Mouse (Mus musculus): ENCODE measurements at regions not wholly inside any gene's neighbourhood (a gene's known extent, or its start where the extent isn't known, plus 50 kb on each side); places are given as distances from the start of the nearest gene placed in this dataset.

DNA sequence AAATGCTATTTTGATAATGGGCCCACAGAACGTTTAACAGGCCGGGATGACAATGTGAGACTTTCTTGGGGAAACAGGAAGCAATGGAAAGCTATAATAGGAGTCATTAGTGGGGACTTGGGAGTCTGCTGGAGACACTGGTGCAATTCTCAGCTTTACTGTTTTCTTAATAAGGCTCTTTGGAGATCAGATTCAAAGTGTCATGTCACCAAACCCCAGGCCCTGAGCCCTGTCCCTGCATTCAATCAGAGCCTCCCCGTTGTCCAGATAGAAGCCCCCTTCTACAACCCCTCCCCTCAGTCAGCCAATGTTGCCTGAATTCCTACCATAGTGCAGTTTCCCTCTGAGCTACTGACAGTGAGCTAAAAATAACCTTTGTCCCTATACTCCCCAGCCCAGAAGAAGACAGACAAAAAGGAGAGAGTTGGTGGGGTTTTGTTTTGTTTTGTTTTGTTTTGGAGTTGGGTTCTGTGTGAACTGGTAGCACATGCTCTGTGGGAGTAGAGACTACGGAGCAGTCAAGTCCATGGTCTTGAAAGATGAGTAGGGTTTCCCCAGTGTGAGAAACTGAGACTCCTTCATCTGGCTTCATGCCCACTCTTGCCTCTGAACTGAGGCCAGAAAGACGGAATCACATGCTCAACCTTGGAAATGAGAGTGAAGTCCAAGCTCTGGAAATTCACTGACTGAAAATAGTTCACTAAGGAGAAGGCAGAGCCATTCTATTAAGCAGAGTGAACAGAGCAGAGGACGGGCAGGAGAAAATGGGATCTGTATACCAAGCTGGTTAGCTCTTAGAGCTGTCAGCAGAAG lies 267.3 kb downstream of the Gm826 start:
- no peak for DNase-seq (ENCODE audit: low read depth, low spot score)

DNA sequence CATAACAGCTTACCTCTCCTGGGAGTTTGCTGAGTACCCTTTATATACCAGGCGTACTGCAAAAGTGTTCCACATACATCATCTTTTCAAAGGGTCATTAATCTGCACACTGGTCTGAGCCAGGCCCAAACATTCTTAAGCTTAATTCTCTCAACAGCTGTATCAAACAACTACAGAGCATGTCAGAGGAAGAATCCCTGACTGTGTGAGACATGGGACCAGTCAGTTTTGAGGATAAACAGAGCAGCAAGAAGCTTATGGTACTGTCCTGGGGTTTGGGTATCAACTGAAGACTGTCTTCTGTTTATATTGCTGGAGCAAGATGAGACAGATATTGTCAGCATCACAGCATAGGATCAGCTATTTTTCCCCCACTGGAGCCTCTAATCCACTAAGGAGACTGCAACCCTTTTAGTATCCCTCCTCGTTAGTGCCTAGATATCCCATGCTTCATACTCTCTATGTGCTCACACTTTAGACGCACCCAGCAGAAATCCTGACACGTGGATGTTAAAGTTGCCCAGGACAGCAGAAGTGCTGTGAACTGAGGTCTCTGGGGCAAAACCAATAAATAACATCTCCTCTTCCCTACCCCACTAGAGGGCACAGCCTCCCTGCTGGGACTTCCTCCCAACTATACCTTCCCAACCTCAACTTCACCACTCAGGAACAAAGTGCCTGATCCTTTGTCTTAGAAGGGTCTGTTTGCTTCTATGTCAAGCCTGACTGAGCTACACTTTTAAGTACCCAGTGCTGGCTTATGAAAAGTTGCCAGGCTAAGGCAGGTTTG lies 271.6 kb downstream of the Gm826 start:
- DNase-seq (ENCODE audit: low read depth, low spot score): no peak

DNA sequence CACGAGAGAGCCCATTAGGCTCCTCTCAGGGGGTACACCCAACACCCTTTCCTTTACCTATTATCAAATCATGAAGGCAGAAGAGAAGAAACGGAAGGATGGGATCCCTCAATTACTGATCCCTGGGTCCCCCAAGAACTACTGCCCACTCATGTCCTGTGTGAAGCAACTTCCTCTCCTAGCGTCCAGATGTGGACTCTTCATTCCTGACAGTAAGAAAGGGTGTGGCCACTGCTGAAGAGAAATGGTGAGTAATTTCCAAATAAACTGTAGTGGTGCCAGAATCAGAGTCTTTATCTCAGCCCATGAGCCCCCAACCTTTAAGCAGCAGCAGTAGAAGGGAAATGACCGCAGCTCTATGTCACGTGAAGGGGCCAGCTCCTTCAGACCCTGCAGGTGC lies 273.9 kb downstream of the Gm826 start:
- DNase-seq (ENCODE audit: low read depth, low spot score): no peak

DNA sequence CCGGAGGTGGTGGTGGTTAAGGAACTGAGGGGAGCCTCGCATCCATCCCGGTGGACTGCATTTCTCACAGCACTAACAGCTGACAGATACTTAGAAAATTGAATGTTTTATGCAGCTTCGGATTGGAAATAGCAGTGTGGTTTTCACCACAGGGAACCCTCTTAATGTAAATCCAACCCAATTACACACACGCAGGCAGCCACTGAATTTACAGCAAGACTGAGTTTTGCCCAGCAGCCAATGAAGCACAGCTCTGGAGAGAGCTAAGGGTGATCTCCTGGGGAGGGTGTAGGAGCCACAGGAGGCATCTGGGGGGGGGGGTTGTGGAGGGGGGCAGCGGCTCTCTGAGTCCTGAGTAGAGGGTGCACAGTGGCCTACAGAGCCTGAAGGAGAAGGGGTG lies 276.8 kb downstream of the Gm826 start:
- no peak for DNase-seq (ENCODE audit: low read depth, low spot score)

DNA sequence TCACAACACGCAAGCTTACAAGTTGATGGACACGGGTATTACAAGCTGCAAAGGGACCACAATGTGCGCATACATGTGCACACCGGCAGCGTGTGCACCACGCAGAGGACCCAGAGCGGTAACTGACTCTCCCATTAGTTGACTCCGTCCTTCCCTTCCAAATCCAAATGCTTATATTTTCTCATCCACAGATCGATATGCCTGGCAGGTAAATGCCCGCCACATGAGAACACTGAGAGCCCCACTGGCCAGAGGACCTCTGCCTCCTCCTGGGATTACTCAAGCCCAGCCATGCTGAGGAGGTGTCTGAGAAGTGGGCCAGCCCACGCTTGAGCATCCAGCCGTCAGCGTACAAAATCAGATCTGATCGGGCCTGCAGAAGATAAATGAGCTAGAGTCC lies 279.6 kb downstream of the Gm826 start:
- DNase-seq (ENCODE audit: low read depth, low spot score): no peak

DNA sequence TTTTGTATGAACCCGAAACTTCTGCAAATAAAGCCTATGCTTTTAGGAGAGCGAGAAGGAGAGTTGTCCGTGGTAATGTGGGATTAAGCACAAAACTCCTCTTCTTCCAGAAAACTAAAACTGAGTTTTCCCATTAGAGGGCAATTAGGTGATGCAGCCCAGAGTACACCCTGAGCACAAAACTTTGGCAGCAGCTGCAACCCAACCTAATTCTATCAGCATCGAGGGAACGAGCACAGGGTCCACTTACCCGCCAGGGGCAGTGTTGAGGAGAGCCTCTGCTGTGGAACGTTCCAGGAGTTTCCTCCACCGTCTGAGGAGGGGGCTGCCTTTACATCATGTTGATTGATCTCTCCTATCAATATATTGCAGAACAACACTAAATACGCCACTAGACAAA lies 285.7 kb downstream of the Gm826 start:
- DNase-seq (ENCODE audit: low read depth, low spot score): no peak

GRCm38 (mm10) chr2:160046881-160047543 lies 286.9 kb downstream of the Gm826 start:
- no peak for DNase-seq (ENCODE audit: low read depth, low spot score)

GRCm38 (mm10) chr2:160044591-160044990 lies 289.4 kb downstream of the Gm826 start:
- DNase-seq (ENCODE audit: low read depth, low spot score): no peak

DNA sequence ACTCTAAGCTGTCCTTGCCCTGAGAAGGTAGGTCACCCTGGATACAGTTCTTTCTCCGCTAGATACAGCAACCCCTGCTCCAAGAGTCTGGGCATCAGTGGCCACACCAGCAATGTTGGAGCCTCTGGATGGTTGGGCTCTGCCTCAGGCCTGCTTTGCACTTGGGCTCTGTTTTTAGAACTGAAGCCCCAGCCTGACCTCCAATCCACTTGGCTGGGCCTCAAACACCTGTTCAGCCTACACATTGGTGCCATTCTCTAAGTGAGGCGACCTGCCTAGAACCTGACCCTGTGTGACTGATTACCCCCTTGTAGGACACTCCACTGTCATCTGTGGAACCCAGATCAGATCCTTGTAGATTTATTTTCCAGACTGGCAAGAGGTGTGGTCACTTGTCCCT lies 289.8 kb downstream of the Gm826 start:
- no peak for DNase-seq (ENCODE audit: low read depth, low spot score)

- no peak for DNase-seq (ENCODE audit: low read depth, low spot score)
Measured at GRCm38 (mm10) chr2:160029432-160029831, 304.5 kb downstream of the Gm826 start.

GRCm38 (mm10) chr2:160028459-160028858 lies 305.5 kb downstream of the Gm826 start:
- DNase-seq (ENCODE audit: low read depth, low spot score): no peak

GRCm38 (mm10) chr2:160025911-160026310 lies 308.1 kb downstream of the Gm826 start:
- no peak for DNase-seq (ENCODE audit: low read depth, low spot score)

DNA sequence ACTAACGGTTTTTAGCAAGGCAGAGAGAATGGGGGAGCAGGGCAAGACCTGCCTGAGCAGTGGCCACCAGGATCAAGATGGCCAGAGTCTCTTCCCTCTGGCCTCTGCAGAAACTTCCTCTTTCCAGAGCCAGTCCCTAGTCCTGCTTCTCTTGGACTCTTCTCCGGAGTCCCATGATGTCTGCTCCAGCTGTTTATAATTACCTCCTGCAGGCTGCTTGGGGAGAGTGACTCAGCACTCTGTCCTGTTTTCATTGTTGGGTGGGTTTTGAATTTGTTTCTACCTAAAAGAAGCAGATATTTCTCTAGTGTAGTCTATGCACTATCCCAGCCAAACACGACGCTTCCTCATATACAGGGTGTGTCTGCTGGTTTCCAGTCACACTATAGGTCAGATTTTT lies 312.4 kb downstream of the Gm826 start:
- DNase-seq (ENCODE audit: low read depth, low spot score): no peak

DNA sequence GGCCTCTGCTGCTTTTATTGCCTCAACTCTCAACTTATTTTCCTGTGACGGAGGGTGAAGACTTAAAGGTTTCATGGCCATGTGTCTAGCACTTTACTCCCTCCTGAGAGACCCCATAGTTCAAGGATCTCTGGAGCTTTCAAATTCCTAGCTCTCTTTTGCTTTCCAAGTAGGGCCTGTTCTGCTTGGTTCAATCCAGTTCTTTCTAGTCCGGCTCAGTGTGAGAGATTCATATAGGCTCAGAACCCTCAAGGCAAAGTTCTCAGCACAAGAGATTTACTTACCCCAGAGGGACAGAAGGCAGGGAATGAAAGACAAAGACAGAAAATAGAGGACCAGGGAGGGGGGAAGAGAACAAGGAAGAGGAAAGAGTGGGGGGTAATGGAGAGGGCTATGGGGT lies 313.1 kb downstream of the Gm826 start:
- DNase-seq (ENCODE audit: low read depth, low spot score): no peak

DNA sequence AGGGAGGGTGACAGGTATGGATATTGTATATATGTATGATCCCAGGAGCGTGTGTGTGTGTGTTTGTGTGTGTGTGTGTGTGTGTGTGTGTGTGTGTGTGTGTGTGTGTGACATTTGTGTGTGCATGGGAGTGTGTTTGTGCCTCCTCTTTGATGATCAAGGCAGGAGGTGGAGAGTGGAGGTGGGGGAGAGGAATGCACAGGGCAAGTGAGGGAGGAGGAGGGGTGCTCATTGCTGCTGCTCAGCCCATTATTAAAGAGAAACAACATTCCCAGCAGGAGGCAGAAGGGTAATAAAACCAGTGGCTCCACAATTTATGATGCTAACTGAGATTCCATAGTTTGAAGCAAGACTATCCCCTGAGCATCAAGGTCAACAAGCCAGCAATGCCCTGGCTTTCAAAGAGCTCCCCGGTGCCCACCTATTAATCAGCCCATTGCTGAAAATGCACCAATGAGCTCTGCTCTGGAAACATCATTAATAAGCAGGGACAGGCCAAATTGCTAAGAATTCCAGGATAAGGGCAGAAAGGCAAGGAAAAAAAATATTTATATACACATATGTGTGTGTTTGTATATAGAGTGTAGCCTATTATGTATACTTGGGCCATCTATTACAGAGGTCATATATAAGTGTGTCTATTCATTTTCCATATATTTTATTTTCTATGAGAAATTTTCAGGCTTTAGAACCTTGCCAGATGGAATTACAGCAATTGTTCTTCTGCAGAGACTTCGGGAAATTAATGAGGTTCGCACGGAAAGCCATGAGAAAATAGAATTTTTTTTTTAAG lies 316.7 kb downstream of the Gm826 start:
- DNase-seq (ENCODE audit: low read depth, low spot score): peak; percentile 38

GRCm38 (mm10) chr2:160011421-160011820 lies 322.5 kb downstream of the Gm826 start:
- DNase-seq (ENCODE audit: low read depth, low spot score): no peak

DNA sequence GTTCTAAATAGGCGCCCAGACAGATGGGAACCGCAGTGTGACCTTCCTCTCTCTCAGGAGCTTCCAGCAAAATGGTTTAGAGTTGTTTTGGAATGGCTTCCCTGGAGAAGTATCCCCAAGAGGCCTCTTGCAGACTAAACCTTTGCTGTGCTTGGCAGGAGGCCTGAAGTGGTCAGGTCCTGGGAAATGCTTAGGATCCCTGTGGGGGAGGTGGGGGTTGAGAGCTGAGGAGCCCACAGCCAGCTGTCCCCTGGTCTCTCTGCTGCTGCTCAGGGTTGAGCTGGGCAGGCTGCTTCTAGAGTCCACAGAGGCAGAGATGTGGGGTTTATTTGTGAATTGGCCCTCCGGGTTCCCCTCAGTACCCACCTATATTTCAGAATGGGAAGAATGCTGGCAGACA lies 331.3 kb downstream of the Gm826 start:
- DNase-seq (ENCODE audit: low read depth, low spot score): no peak

DNA sequence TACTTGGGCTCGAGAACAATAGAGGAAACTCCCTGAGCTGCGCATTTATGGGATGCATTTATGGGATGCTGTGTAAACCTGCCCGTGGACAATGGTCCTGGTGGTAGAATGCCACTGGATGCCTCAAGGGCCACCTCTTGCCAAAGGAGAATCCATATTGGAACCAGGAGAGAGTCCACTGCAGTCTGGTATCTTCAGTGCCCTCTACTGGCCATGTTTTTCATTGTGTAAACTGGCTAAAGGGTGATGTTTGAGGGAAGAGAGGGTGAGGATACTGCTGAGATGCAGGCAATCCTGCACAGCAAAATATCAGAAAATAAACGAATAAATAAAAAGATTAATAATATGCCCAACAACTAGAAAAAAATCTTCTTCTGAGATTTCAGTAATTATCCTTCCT lies 333.5 kb downstream of the Gm826 start:
- no peak for DNase-seq (ENCODE audit: low read depth, low spot score)

- DNase-seq (ENCODE audit: low read depth, low spot score): no peak
Measured at GRCm38 (mm10) chr2:159997395-159997794, 336.6 kb downstream of the Gm826 start.

DNA sequence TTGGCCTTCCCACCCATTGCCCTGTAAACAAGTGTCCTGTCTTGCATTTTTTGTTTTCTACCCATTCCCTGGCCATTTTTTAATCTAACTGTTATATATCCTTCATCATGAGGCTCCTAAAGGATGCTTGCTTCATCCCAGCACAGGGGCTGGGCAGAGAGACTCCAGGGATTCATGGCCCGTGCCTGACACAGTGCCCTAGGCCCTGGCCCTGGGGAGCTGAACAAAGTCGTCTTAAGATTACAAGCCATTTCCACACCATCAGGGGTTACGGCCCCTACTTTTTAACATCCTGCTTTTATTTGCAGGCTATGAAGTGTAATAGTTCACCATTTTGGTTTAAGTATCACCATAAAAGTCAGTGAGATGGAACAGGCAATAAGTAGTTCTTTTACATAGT lies 339.5 kb downstream of the Gm826 start:
- no peak for DNase-seq (ENCODE audit: low read depth, low spot score)

DNA sequence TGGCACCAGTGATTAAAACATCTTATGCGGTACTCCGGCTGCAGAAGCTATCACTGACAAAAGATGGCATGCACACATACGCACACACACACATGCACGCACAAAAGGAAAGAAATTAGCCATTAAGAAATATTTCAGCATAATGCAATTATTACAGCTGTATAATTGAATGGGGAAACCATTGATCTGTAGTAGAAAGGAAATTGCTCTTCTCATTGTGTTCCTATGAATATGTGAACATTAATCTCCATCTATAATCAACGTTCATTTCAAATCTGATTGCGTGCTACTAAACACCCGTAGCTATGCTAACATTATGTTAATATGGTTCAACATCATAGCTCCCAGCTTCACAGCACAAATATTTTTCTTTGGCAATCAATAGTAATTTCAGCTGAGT lies 347.2 kb downstream of the Gm826 start:
- no peak for DNase-seq (ENCODE audit: low read depth, low spot score)

DNA sequence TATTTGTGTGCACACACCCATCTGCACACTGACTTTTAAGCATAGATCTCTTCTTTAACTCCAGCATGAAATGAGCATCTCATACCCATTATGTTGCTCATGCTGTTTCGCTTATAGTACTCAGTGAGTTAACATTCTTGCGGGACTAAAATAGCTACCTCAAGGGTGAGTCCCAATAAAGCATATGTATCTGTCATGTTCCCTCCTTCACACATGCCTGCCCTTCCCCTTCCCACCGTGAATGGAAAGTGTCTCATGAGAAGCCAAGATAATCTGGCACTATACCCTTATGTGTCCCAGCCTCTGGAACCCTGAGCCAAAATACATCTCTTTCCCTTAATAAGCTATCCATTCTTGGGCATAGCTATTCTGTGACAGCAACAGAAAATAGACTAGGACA lies 352.3 kb downstream of the Gm826 start:
- DNase-seq (ENCODE audit: low read depth, low spot score): no peak
